Mouse (Mus musculus) MEL (cell line): ENCODE measurements at regions not wholly inside any gene's neighbourhood (a gene's known extent, or its start where the extent isn't known, plus 50 kb on each side); places are given as distances from the start of the nearest gene placed in this dataset.

Experiments used
- CTCF ChIP-seq, 3 experiments: IDR thresholded peaks in 2 of 3; conservative IDR thresholded peaks in 1 of 3; 2 replicates each; pipeline ENCODE4 v1.5.1; 2011 to 2012; ENCODE audit warnings: low read length in 3 of 3, low read depth in 2 of 3, mild to moderate bottlenecking in 2 of 3, improper control_type of control experiment in 1 of 3, inconsistent platforms in 1 of 3, mixed read lengths in 1 of 3, moderate library complexity in 1 of 3; ENCODE audit not compliant: control insufficient read depth in 1 of 3, insufficient read depth in 1 of 3, poor library complexity in 1 of 3, severe bottlenecking in 1 of 3
- MEF2A ChIP-seq: IDR thresholded peaks from 2 replicates; pipeline ENCODE4 v1.6.1; 2014; ENCODE audit warnings: low read depth, mild to moderate bottlenecking, inconsistent platforms, low read length, improper control_type of control experiment; ENCODE audit not compliant: poor library complexity, insufficient replicate concordance, severe bottlenecking; ENCODE audit errors: extremely low read depth
- NELFE ChIP-seq: IDR thresholded peaks from 2 replicates; pipeline ENCODE4 v1.6.1; 2011; ENCODE audit warnings: low read depth, low read length, improper control_type of control experiment
- POLR2A ChIP-seq, 2 experiments: IDR thresholded peaks; 2 replicates each; pipeline ENCODE4 v1.6.1; 2011 to 2012; ENCODE audit warnings: low read length in 2 of 2, mild to moderate bottlenecking in 2 of 2, control low read depth in 1 of 2, improper control_type of control experiment in 1 of 2, low read depth in 1 of 2, moderate library complexity in 1 of 2; ENCODE audit not compliant: control insufficient read depth in 1 of 2, insufficient read depth in 1 of 2, poor library complexity in 1 of 2
- POLR2AphosphoS2 ChIP-seq: IDR thresholded peaks from 2 replicates; pipeline ENCODE4 v1.6.1; 2011; ENCODE audit warnings: low read length, improper control_type of control experiment
- RAD21 ChIP-seq: IDR thresholded peaks from 2 replicates; pipeline ENCODE4 v1.6.1; 2011; ENCODE audit warnings: mild to moderate bottlenecking, low read depth, low read length, improper control_type of control experiment

GRCm38 (mm10) chr8:93627626-93628025, 92.0 kb upstream of the Ces5a start:
- TF ChIP-seq NELFE (no peak), CTCF (IDR thresholded peaks at IDR 0.05 in 2 of 3, conservative IDR thresholded peaks at IDR 0.05 in 1 of 3; ENCODE audit: control insufficient read depth in 1 of 3, insufficient read depth in 1 of 3, low read depth in 2 of 3, low read length in 3 of 3, poor library complexity in 1 of 3, severe bottlenecking in 1 of 3) (no peak), MEF2A (no peak), POLR2A (IDR thresholded peaks at IDR 0.05; ENCODE audit: control insufficient read depth in 1 of 2, insufficient read depth in 1 of 2, low read depth in 1 of 2, low read length in 2 of 2, poor library complexity in 1 of 2) (no peak), RAD21 (no peak), POLR2AphosphoS2 (no peak)
